Mouse (Mus musculus) spleen, adult 2 months (tissue): ENCODE results near the gene Noa1. TPM values are rescaled to one million over a fixed set of nuclear protein-coding genes. Genes with fewer than 3 reads are reported as not detected.

ENCODE experiments used
- DNase-seq, 2 experiments: peaks; one replicate each; pipeline versions ENCODE4 v3.0.0 to v3.0.0-alpha.2; 2012 to 2021; ENCODE audit warnings: low spot score in 2 of 2, low read depth in 1 of 2
- H3K27ac ChIP-seq: fragments of 200-500 bp; 2 replicates; pipeline ENCODE4 v1.5.1; 2012; ENCODE audit warnings: low read length, inconsistent platforms; ENCODE audit not compliant: insufficient read depth
- H3K27me3 ChIP-seq: fragments of 200-500 bp; 2 replicates; pipeline ENCODE4 v1.6.1; 2012; ENCODE audit warnings: mild to moderate bottlenecking, moderate library complexity, low read length, inconsistent platforms; ENCODE audit not compliant: control insufficient read depth, insufficient read depth
- H3K36me3 ChIP-seq: fragments of 200-500 bp; 2 replicates; pipeline ENCODE4 v1.6.1; 2012; ENCODE audit warnings: mild to moderate bottlenecking, low read length, inconsistent platforms; ENCODE audit not compliant: control insufficient read depth, insufficient read depth
- H3K4me1 ChIP-seq: fragments of 200-500 bp; 2 replicates; pipeline ENCODE4 v1.6.1; 2011; ENCODE audit warnings: inconsistent platforms; ENCODE audit not compliant: control insufficient read depth, insufficient read depth, insufficient read length
- H3K4me3 ChIP-seq: fragments of 200-500 bp; 2 replicates; pipeline ENCODE4 v1.5.1; 2011; ENCODE audit warnings: mild to moderate bottlenecking, inconsistent platforms; ENCODE audit not compliant: insufficient read depth, insufficient read length; ENCODE audit errors: extremely low read depth
- CTCF ChIP-seq: fragments of 200-500 bp; IDR thresholded peaks from 2 replicates; pipeline ENCODE4 v1.5.1; 2011; ENCODE audit warnings: mild to moderate bottlenecking, inconsistent platforms; ENCODE audit not compliant: insufficient read depth, insufficient read length, insufficient replicate concordance; ENCODE audit errors: extremely low read depth
- POLR2A ChIP-seq: fragments of 200-500 bp; IDR thresholded peaks from 2 replicates; pipeline ENCODE4 v1.6.1; 2011; ENCODE audit warnings: low read depth, low read length, inconsistent platforms
- WGBS: fragments of 180-500 bp; shearing (Covaris S2); methylation state at CpG from one replicate; pipeline ENCODE4 v1.1.7; 2018; 5-methylcytosine and 5-hydroxymethylcytosine counted together
- polyA plus RNA-seq: library from polyadenylated mRNA; depleted of rRNA; stranded (reverse); fragments of >200 nt; gene quantifications from 2 replicates; pipeline ENCODE4 v1.2.3, GENCODE M21; 2012; rRNA removed

The Noa1 gene
- polyA plus RNA-seq, 1 experiment, result 14.1 TPM

DNA sequence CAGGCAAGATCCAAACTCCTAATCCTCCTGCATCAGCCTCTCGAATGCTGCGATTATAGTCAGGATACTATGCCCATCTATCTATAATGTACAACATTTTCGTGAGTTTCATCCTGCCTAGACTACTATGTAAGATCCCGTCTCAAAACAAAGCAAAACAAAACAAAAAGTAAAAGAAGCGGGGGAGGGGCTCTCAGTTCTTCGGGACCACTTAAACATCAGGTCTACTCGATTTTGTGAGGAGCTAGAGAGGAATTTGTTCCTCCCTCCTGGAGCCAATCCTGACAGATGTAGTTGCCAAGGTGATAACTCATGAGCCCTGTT, 64.5 kb downstream of the Noa1 start:
- Histone ChIP-seq H3K27ac (peak overlapping the region; percentile 93), H3K36me3 (no peaks in the 10 kb centered on the region), H3K4me3 (peak overlapping the region; percentile 57), H3K27me3 (no peaks in the 10 kb centered on the region), H3K4me1 (no peaks in the 10 kb centered on the region)
- whole genome bisulfite sequencing, result 35% methylated on average over 7 of the region's 7 CpGs
- TF ChIP-seq CTCF (no peak), POLR2A (no peak)
- no peak for DNase-seq

DNA sequence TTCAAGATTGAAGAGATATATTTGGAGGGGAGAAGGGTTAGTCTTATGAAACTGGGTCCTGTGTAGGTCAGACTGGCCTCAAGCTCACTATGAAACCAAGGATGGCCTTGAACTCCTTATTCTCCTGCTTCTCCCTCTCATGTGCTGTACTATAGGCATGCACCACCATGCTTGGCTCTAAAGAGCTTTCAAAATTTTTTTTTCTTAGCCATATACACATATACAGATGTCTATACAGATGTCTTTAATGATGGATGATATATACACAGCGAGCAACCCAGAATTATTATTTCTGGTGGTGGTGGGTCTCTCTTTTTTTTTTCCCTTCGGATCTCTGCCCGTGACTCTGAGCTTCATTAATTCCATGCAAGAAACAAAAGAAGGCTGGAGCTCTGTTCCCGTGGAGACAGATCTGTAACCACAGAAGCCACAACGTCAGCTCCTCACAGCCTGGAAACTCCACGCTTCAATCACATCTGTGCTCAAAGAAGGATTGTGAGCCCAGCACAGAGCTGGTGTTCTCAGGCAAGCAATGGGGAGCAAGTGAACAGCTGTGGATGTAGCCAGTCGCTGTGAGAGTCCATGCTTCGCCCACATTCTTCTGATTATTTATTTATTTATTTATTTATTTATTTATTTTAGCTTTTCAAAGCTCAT, 65.4 kb downstream of the Noa1 start:
- TF ChIP-seq CTCF (no peak), POLR2A (no peak)
- WGBS, result 52% methylated on average over 8 of the region's 8 CpGs
- Histone ChIP-seq H3K27me3 (no peaks in the 10 kb centered on the region), H3K4me1 (no peaks in the 10 kb centered on the region), H3K4me3 (no peak overlapping the region), H3K27ac (no peak overlapping the region), H3K36me3 (no peaks in the 10 kb centered on the region)
- DNase-seq, result no peak

Other genes starting within 250 kb of the Noa1 start
- gene Hopx, start 195.0 kb downstream of the Noa1 start, polyA plus RNA-seq, result 18.2 and 26.1 TPM in 2 replicates
- gene Spink2, start 98.6 kb downstream of the Noa1 start, polyA plus RNA-seq, result 0.18 and 0.25 TPM in 2 replicates
- 6.5 and 8.0 TPM in 2 replicates for gene Rest, start 44.6 kb downstream of the Noa1 start, polyA plus RNA-seq
- gene Polr2b, start 63 bp upstream of the Noa1 start, polyA plus RNA-seq, result 8.5 and 16.8 TPM in 2 replicates
- 2,807 and 6,735 TPM in 2 replicates for gene Igfbp7, start 98.0 kb upstream of the Noa1 start, polyA plus RNA-seq